Mouse (Mus musculus) frontal cortex, adult 2 months (tissue): Measurements from ENCODE around the gene Atf7ip2. TPM values are rescaled to one million over a fixed set of nuclear protein-coding genes. Genes with fewer than 3 reads are reported as not detected.
"Not testable (repeated sequence)": the region's sequence is repeated elsewhere in the genome, so short reads cannot be mapped to it uniquely, and the experiment has no call there.

Experiments
- DNase-seq, 2 experiments: peaks; one replicate each; pipeline ENCODE4 v3.0.0; 2022; ENCODE audit warnings: low spot score in 1 of 2; ENCODE audit errors: extremely low spot score in 1 of 2
- polyA plus RNA-seq: library from polyadenylated mRNA; depleted of rRNA; stranded (reverse); fragments of >200 nt; gene quantifications from 2 replicates; pipeline ENCODE4 v1.2.3, GENCODE M21; 2012; rRNA removed

Gene Atf7ip2
- polyA plus RNA-seq: not detected in 2 replicates

- DNase-seq: peak; percentile 20 to 80
Observed at GRCm38 (mm10) chr16:10192679-10193506, at the start of gene Atf7ip2. Gene Atf7ip2 (plus strand): TSS chr16:10192712.

- no peak for DNase-seq
Observed at GRCm38 (mm10) chr16:10143166-10143565, 49.3 kb upstream of the Atf7ip2 start.

GRCm38 (mm10) chr16:10147401-10147800 is 45.1 kb upstream of the Atf7ip2 start:
- DNase-seq: no peak

- DNase-seq: no peak
Observed at GRCm38 (mm10) chr16:10169123-10169905, 23.2 kb upstream of the Atf7ip2 start.

GRCm38 (mm10) chr16:10170005-10170404 is 22.5 kb upstream of the Atf7ip2 start, which contains the start of gene Rpl39l:
Gene Rpl39l (plus strand): TSS chr16:10170226.
- DNase-seq: no peak

- DNase-seq: no peak
Observed at GRCm38 (mm10) chr16:10171276-10171675, 21.2 kb upstream of the Atf7ip2 start.

- no peak for DNase-seq
Observed at GRCm38 (mm10) chr16:10172179-10172820, 20.2 kb upstream of the Atf7ip2 start.

GRCm38 (mm10) chr16:10187461-10187860 is 5.1 kb upstream of the Atf7ip2 start:
- not testable (repeated sequence) for DNase-seq

GRCm38 (mm10) chr16:10208777-10209176 is 16.3 kb downstream of the Atf7ip2 start:
- no peak for DNase-seq

- DNase-seq: not testable (repeated sequence)
Observed at GRCm38 (mm10) chr16:10216366-10216765, 23.9 kb downstream of the Atf7ip2 start.

GRCm38 (mm10) chr16:10217020-10217419 is 24.5 kb downstream of the Atf7ip2 start:
- not testable (repeated sequence) for DNase-seq

- DNase-seq: no peak
Observed at GRCm38 (mm10) chr16:10227361-10227760, 34.8 kb downstream of the Atf7ip2 start.

GRCm38 (mm10) chr16:10236601-10237000 is 44.1 kb downstream of the Atf7ip2 start:
- peak in 1 of 2 experiments; percentile 0 for DNase-seq

GRCm38 (mm10) chr16:10253993-10254392 is 61.5 kb downstream of the Atf7ip2 start:
- no peak for DNase-seq

- DNase-seq: peak in 1 of 2 experiments; percentile 61
Observed at GRCm38 (mm10) chr16:10272256-10272655, 79.7 kb downstream of the Atf7ip2 start.

- no peak for DNase-seq
Observed at GRCm38 (mm10) chr16:10274465-10274864, 82.0 kb downstream of the Atf7ip2 start.

GRCm38 (mm10) chr16:10276778-10277177 is 84.3 kb downstream of the Atf7ip2 start:
- not testable (repeated sequence) for DNase-seq

GRCm38 (mm10) chr16:10280286-10280951 is 87.9 kb downstream of the Atf7ip2 start:
- DNase-seq: peak; percentile 58 to 95

GRCm38 (mm10) chr16:10281890-10282289 is 89.4 kb downstream of the Atf7ip2 start:
- no peak for DNase-seq
